Mouse (Mus musculus) leukemia stem cell, adult 10-12 weeks (primary cell): ENCODE data around the gene Arfrp1. TPM values are rescaled to one million over a fixed set of nuclear protein-coding genes. Genes with fewer than 3 reads are reported as not detected.

Experiments used
- polyA plus RNA-seq: library from polyadenylated mRNA; stranded (reverse); fragments of >175 nt; gene quantifications from 2 replicates; pipeline ENCODE4 v1.2.3, GENCODE M21; 2012; ENCODE audit warnings: low replicate concordance

Arfrp1 gene
- 9.7 and 13.9 TPM in 2 replicates for polyA plus RNA-seq

GRCm38 (mm10) chr2:181364860-181365596 lies at the start of gene Arfrp1, which contains the start of gene Zgpat:
Gene Arfrp1, minus strand, starts transcription at chr2:181365404.
Gene Zgpat, plus strand, starts transcription at chr2:181364928.

GRCm38 (mm10) chr2:181379778-181380177 lies 14.6 kb upstream of the Arfrp1 start, which contains the start of gene Lime1:
Gene Lime1, plus strand, starts transcription at chr2:181380078.

GRCm38 (mm10) chr2:181319248-181320102 lies 45.7 kb downstream of the Arfrp1 start, which contains the start of gene Rtel1:
Gene Rtel1, plus strand, starts transcription at chr2:181319739.

GRCm38 (mm10) chr2:181314080-181314810 lies 51.0 kb downstream of the Arfrp1 start, which contains the start of gene Stmn3:
Gene Stmn3, minus strand, starts transcription at chr2:181314500.

Other genes with a start within 250 kb of the Arfrp1 start
- not detected in 2 replicates for gene Kcnq2, start 230.1 kb downstream of the Arfrp1 start, polyA plus RNA-seq
- gene Eef1a2, start 208.4 kb downstream of the Arfrp1 start, polyA plus RNA-seq: not detected in 2 replicates
- gene Ppdpf, start 178.2 kb downstream of the Arfrp1 start, polyA plus RNA-seq: 250 and 398 TPM in 2 replicates
- gene Ptk6, start 162.6 kb downstream of the Arfrp1 start, polyA plus RNA-seq: not detected in 2 replicates
- gene Srms, start 152.2 kb downstream of the Arfrp1 start, polyA plus RNA-seq: 0.22 TPM in 1 of 2 replicates, not detected in the other
- gene Fndc11, start 145.4 kb downstream of the Arfrp1 start, polyA plus RNA-seq: not detected in 2 replicates
- gene Helz2, start 123.4 kb downstream of the Arfrp1 start, polyA plus RNA-seq: 22.3 and 46.5 TPM in 2 replicates
- gene Gmeb2, start 77.4 kb downstream of the Arfrp1 start, polyA plus RNA-seq: 13.5 and 32.3 TPM in 2 replicates
- gene Stmn3, start 50.9 kb downstream of the Arfrp1 start, polyA plus RNA-seq: not detected in 2 replicates
- 9.3 and 28.8 TPM in 2 replicates for gene Rtel1, start 45.7 kb downstream of the Arfrp1 start, polyA plus RNA-seq
- 21.1 and 22.1 TPM in 2 replicates for gene Zgpat, start 476 bp downstream of the Arfrp1 start, polyA plus RNA-seq
- 46.2 and 128 TPM in 2 replicates for gene Lime1, start 14.7 kb upstream of the Arfrp1 start, polyA plus RNA-seq
- 5.7 and 8.6 TPM in 2 replicates for gene Zbtb46, start 94.0 kb upstream of the Arfrp1 start, polyA plus RNA-seq
- 0.13 TPM in 1 of 2 replicates, not detected in the other for gene Abhd16b, start 127.8 kb upstream of the Arfrp1 start, polyA plus RNA-seq
- gene Tpd52l2, start 131.7 kb upstream of the Arfrp1 start, polyA plus RNA-seq: 4.8 and 42.6 TPM in 2 replicates
- gene Dnajc5, start 155.1 kb upstream of the Arfrp1 start, polyA plus RNA-seq: 35.7 and 46.0 TPM in 2 replicates
- gene Uckl1, start 219.5 kb upstream of the Arfrp1 start, polyA plus RNA-seq: 57.4 and 68.8 TPM in 2 replicates
- gene Prpf6, start 226.5 kb upstream of the Arfrp1 start, polyA plus RNA-seq: 6.2 and 14.6 TPM in 2 replicates
- gene Zfp512b, start 227.4 kb upstream of the Arfrp1 start, polyA plus RNA-seq: 31.7 and 74.3 TPM in 2 replicates
- gene Samd10, start 233.8 kb upstream of the Arfrp1 start, polyA plus RNA-seq: 2.7 and 4.1 TPM in 2 replicates